Mouse (Mus musculus): ENCODE data around the gene Sart1. TPM values are rescaled to one million over a fixed set of nuclear protein-coding genes. Genes with fewer than 3 reads are reported as not detected.

Sart1 gene
- total RNA-seq, 2 experiments from 2014 or later, result 40.1 to 50.3 TPM

DNA sequence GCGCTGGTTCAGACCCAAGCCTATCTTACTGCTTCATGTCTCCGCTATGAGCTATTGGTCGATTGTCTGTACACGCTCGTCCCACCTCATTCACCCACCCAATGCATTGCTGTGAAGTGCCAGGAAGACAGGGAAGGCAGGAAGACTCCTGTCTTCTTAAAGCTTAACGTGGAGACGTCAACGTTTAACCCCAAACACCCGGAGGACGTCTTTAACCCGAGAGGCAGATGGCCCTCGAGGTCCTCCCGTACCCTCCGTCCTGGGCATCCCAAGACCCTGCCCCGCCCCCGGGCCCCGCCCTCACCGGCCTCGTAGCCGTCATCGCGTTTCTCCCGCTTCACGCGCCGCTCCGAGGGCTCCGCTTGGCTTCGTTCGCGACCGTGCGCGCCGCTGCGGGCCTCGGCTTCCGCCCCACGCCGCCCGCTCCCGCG lies 477 bp downstream of the Sart1 start:
- DNase-seq, result peak; percentile 47
- no peak for TF ChIP-seq CTCF (IDR thresholded peaks at IDR 0.05)
- H3K27ac ChIP-seq, result peak overlapping the region; percentile 94
- intact Hi-C loops (cut with DNase I), result loop anchor here (1.0 kb wide), 1 partner anchor 22 kb away; the partner anchor contains the start of gene Eif1ad
- peak overlapping the region; percentile 86 for H3K4me3 ChIP-seq

DNA sequence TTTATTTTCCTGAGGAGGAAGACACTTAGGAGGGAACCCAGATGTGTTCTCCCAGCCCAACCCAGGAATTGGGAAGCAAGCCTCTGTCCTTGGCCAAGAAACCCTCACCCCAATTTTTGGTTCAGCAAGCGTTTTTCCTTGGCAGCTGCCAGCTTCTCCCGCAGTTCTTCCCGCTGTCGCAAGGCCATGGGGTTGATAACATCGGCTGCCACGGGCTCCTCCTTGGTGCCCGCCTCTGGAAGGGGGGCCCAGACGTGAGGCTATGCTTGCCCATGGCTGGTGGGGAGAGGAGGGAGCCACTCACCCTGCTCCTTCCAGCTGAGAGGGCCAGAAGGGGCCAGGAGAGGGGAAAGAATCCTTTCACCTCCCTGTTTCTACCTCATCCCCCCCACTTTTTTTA lies 3.8 kb downstream of the Sart1 start:
- Histone ChIP-seq H3K27ac (no peak overlapping the region), H3K4me3 (no peak overlapping the region)
- DNase-seq, result no peak
- no peak for TF ChIP-seq CTCF (IDR thresholded peaks at IDR 0.05)
- intact Hi-C loops (cut with DNase I), result no loop called here

DNA sequence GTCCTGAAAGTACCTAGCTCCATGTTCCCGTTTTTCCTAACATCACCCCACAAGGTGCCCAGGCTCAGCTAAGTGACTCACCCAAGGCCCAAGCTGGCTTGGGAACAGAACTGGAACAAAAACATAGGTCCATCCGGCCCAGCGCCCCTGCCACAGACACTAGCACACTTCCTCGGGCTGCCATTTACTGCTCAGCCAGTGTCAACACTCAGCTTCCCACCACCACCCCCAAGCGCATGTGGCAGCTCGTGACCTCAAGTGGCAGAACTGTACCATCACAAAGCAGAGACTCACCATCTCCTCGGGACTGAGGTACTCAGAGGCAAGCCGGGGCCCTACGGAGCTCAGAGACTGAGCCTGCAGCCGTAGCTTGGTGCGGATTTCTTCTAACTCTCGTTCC lies 5.2 kb downstream of the Sart1 start:
- intact Hi-C loops (cut with DNase I), result no loop called here
- Histone ChIP-seq H3K4me3 (no peak overlapping the region), H3K27ac (no peak overlapping the region)
- TF ChIP-seq CTCF (IDR thresholded peaks at IDR 0.05), result no peak
- no peak for DNase-seq

DNA sequence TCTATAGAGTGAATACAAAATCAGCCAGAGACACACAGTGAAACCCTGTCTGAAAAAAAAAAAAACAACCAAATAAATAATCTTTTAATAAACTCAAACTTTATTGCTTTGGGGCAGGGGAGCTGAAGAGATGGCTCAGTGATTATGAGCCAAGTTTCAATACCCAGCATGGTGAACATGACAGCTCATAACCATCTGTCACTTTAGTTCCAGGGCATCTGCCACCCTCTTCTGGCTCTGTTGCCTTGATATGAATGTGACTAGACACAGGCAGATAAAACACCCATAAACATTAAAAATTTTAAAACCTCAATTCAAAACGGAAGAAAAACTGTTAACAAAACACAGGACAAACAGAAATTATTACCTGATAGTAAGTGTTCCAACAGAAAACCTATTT lies 11.1 kb downstream of the Sart1 start:
- TF ChIP-seq CTCF (IDR thresholded peaks at IDR 0.05), result no peak
- Histone ChIP-seq H3K4me3 (no peak overlapping the region), H3K27ac (no peak overlapping the region)
- DNase-seq, result no peak
- intact Hi-C loops (cut with DNase I), result no loop called here

DNA sequence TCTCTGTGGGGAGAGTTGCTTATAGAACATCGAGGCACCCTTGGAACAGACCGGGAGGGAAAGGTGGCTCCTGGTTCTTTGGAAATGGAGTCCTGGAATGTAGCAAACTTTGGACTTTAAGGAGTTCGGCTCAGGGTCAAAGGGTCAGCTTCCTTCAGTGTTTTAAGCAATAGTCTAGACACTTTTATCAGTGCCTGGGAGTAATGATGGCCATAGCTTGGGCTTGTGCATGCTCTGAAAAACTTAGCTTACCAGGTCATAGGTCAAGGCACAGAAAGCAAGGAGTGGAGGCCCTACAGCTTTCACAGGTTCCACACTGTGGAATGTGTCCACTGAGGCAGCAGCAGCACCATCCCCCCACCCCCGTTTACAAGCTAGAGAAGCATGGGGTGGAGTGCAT lies 13.8 kb downstream of the Sart1 start:
- Histone ChIP-seq H3K4me3 (no peak overlapping the region), H3K27ac (no peak overlapping the region)
- TF ChIP-seq CTCF (IDR thresholded peaks at IDR 0.05), result no peak
- DNase-seq, result no peak
- intact Hi-C loops (cut with DNase I), result no loop called here

DNA sequence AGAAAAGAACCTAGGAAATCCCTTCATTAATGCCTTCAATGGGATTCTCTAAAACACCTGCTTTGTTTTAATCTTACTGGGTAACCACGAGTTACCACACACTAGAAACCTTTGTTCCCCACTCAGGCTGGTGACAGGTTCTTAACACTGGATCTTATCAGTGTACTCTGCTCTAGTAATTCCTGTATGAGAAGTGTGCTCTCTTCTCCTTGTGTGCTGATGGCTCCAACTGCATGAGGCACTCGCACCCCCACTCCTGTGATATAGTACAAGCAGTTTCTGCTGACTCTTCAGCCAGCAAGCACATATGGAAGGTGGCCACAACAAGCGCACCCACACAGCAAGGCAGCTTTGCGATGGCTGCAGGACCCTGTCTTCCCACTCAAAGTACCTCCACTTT lies 14.3 kb downstream of the Sart1 start:
- H3K4me3 ChIP-seq, result no peak overlapping the region
- no peak for TF ChIP-seq CTCF (IDR thresholded peaks at IDR 0.05)

DNA sequence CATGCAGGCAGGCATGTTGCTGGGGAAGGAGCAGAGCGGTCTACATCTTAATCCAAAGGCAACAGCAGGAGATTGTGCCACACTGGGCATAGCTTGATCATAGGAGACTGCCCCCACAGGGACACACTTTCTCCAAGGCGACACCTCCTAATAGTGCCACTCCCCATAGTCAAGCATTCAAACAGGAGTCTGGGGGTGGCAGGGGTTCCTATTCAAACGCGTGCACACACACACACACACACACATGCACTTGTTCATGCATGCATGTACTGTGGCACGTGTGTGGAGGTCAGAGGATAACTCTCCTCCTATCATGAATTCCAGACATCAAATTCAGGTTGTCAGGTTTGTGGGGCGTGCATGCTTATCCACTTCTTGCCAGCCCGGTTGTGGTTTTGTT lies 15.8 kb downstream of the Sart1 start:
- TF ChIP-seq CTCF (IDR thresholded peaks at IDR 0.05), result no peak
- Histone ChIP-seq H3K27ac (no peak overlapping the region), H3K4me3 (no peak overlapping the region)
- intact Hi-C loops (cut with DNase I), result no loop called here
- DNase-seq, result no peak

More for the DNA sequence above, 14.3 kb downstream of the Sart1 start:
- intact Hi-C loops (cut with DNase I), result no loop called here
- DNase-seq, result no peak
- no peak overlapping the region for H3K27ac ChIP-seq

DNA sequence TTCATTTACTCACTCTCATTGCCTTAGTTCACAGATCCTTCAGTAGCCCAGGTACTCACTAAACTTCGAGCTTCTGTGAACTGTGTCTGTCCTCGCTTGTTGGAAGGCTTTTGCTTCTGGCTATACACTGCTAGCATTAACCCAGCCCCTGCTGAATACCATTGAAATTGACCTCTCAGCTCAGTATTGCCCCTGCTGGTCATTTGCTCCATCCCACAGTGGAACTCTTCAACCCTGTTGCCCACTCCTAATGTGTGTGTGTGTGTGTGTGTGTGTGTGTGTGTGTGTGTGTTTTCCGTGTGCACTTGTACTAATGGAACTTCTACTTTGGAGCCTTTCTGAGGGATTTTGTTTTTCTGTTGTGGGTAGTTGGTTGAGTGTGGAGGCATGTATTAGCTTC lies 17.6 kb downstream of the Sart1 start:
- Histone ChIP-seq H3K27ac (no peak overlapping the region), H3K4me3 (no peak overlapping the region)
- no peak for TF ChIP-seq CTCF (IDR thresholded peaks at IDR 0.05)
- intact Hi-C loops (cut with DNase I), result no loop called here
- DNase-seq, result no peak

DNA sequence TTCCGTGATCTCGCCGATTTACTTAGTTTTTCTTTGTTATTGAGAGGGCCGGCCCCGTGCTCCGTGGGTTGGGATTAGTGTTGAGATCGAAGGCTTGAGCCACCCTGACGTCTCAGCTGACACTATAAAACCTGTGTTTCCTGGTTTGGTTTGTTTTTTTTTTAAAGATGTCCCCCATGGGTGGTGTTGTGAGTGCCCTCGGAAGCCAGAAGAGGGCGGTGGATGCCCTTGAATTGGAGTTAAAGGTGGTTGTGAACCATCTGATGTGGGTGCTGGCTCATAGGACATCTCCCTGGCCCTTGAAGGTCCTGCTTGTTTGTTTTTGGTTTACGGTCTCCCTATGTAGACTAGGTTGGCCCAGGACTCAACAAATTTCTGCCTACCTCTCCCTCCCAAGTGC lies 21.0 kb downstream of the Sart1 start:
- H3K4me3 ChIP-seq, result peak overlapping the region; percentile 80
- H3K27ac ChIP-seq, result peak overlapping the region; percentile 100
- DNase-seq, result no peak
- TF ChIP-seq CTCF (IDR thresholded peaks at IDR 0.05), result peak; percentile 17; the same call in 1 of the 2 replicates
- intact Hi-C loops (cut with DNase I), result no loop called here

DNA sequence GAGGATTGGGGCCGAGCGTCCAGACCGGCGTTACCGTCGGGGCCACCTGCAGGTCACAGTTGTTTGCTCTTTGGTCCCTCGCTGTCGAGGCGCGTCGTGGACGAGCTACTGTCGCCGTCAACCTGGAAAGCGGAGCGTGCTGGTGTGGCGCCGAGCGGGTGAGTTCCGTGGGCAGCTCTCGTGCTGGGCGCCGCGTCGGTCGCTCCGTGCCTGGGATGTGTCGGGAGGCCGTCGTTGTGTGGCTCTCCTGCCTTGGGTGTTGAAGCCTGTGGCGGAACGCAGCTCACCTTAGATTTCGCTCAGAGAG lies 21.5 kb downstream of the Sart1 start, which contains the start of gene Banf1:
Banf1 (minus strand) TSS at position 116 of the 307 bp plus-strand sequence.
- peak within 1 kb of the TSS; percentile 80 for H3K4me3 ChIP-seq
- intact Hi-C loops (cut with DNase I), result no loop called here
- H3K27ac ChIP-seq, result peak within 1 kb of the TSS; percentile 100
- no peak for TF ChIP-seq CTCF (IDR thresholded peaks at IDR 0.05)
- no peak for DNase-seq

DNA sequence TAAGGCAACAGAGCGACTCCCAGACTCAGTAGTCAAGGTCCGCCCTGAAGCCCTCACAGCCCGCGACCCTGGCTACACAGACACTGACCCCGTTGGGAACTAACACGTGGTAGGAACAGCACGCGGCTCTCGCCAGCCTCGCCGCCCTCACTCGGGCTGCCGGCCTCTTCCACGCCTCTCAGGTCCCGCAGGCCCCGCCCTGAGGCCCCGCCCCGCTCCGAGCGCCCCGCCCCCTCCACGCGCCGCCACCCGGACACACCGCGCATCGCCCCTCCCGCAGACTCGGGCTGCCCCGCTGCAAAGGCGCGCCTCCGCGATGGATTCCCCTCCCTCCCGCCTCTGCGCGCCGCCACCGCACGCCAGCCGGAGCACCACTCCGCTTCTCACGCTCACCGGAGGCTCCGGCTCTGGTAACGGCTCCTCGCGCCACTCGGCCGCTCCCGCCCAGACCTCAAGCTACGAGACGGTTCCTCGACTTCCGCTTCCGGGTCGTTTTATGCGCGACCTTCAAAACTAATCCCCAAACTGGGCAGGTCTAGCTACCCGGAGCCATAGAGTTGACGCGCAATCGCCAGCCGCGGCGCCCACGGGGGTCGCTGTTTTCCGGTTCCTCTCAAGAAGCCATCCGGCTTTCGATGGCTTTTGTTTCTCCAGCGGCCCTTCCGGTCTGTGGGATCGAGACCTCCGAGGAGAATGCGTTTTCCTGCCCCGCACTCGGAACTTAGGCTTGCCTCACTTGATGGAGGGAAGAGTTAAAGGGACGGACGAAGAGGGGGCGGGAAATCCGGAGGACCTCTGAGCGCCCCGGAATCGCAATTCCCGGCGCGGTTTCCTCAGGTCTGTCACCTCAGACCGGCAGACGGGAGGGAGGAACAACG lies 22.1 kb downstream of the Sart1 start, which contains the start of gene Eif1ad:
Eif1ad (plus strand) TSS at position 567 of the 878 bp plus-strand sequence.
- peak; percentile 95 for DNase-seq
- intact Hi-C loops (cut with DNase I), result loop anchor here (1.0 kb wide), 1 partner anchor 22 kb away; the partner anchor contains the start of gene Sart1
- peak; percentile 50 for TF ChIP-seq CTCF (IDR thresholded peaks at IDR 0.05)
- H3K27ac ChIP-seq, result peak within 1 kb of the TSS; percentile 100
- H3K4me3 ChIP-seq, result peak within 1 kb of the TSS; percentile 80

DNA sequence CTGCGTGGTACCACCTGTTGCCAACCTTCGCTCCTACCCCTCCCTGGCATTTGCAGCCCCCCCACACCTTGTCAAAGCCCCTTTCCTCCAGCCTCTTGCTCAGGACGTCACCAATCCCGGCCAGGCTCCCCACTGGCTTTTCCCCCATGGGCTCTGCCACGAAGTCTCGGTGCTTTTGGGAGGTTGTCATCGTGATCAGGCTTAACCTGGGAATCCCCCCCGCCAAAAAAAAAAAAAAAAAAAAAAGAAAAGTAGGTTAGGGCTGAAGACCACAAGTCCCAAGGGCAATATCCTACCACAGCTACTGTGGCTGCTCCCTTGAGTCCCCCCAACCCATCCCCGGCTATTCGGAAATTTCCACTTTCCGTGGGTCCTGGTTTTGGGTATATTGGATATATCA lies 22.8 kb downstream of the Sart1 start:
- peak overlapping the region; percentile 80 for H3K4me3 ChIP-seq
- peak overlapping the region; percentile 100 for H3K27ac ChIP-seq
- intact Hi-C loops (cut with DNase I), result loop anchor here (1.0 kb wide), 1 partner anchor 23 kb away; the partner anchor contains the start of gene Sart1
- DNase-seq, result peak; percentile 22
- no peak for TF ChIP-seq CTCF (IDR thresholded peaks at IDR 0.05)

DNA sequence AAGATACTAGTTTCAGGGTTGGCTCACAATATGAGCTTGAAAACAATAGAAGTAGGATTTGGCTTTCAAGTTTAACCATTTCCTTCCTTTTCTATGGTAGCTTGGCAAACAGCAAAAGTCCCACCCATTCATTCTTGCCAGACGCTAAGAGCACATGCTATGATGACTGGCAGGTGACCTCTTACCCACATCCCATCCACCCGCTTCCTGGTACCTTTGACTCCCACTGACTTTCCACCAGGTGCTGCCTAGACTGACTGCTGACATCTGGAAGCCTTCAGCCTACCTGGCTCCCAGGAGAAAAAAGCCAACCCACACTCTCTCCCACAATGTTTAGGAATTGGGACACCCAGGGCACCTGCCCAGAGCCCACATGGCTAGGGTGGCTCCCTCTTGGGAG lies 24.4 kb downstream of the Sart1 start:
- intact Hi-C loops (cut with DNase I), result no loop called here
- DNase-seq, result peak; percentile 2
- Histone ChIP-seq H3K4me3 (no peak overlapping the region), H3K27ac (peak overlapping the region; percentile 48)
- TF ChIP-seq CTCF (IDR thresholded peaks at IDR 0.05), result no peak
